Mouse (Mus musculus): ENCODE measurements around the gene Trmt13.

DNA sequence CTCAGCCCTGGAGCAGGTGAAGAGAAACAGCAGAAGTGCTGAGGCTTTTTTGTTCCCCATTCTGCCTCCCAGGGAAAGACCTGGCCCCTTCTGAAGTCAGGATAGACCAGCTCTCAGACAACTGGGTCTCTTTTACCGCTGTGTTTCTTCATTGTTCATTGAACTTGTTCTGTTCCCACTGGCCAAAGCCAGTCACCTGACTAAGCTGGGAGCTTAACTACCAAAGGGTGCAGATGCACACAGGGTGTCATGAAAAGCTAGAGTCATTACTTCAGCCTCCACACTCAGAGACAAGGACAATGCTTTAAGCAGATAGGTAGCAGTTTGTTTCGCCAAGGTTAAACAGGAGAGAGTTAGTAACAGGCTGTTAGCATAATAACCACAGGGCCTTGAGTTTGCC lies 72.3 kb downstream of the Trmt13 start:
- no peak for TF ChIP-seq CTCF (IDR thresholded peaks at IDR 0.05)
- TF ChIP-seq EP300 (IDR thresholded peaks at IDR 0.05): no peak

Data from lung, postnatal 0 days (tissue).